Mouse (Mus musculus) thymus, postnatal 0 days (tissue): ENCODE measurements around the gene Akt2. TPM values are rescaled to one million over a fixed set of nuclear protein-coding genes. Genes with fewer than 3 reads are reported as not detected.

Source experiments
- DNase-seq: peaks from one replicate; pipeline ENCODE4 v3.0.0-alpha.2; 2015; ENCODE audit warnings: low spot score
- polyA plus RNA-seq: library from polyadenylated mRNA; unstranded; fragments of >200 nt; fragmentation: Nextera tagmentation; extraction: Ambion mirVana; gene quantifications from 2 replicates; pipeline ENCODE4 v1.2.1, GENCODE M21; 2015

Gene Akt2
- polyA plus RNA-seq, 1 experiment from 2014 or later = 75.3 TPM

- no peak for DNase-seq
These were observed 3.6 kb upstream of the Akt2 start for GRCm38 (mm10) chr7:27587741-27588140.

- DNase-seq = no peak
These were observed 1.3 kb upstream of the Akt2 start for GRCm38 (mm10) chr7:27590088-27590487.

GRCm38 (mm10) chr7:27590566-27591213 lies 662 bp upstream of the Akt2 start:
- no peak for DNase-seq

GRCm38 (mm10) chr7:27592217-27592929 lies 1.0 kb downstream of the Akt2 start:
- DNase-seq = peak; percentile 82

- DNase-seq = no peak
These were observed 1.7 kb downstream of the Akt2 start for GRCm38 (mm10) chr7:27592934-27593645.

- DNase-seq = no peak
These were observed 5.5 kb downstream of the Akt2 start for GRCm38 (mm10) chr7:27596586-27597503.

- DNase-seq = no peak
These were observed 6.7 kb downstream of the Akt2 start for GRCm38 (mm10) chr7:27598053-27598452.

- DNase-seq = no peak
These were observed 10.3 kb downstream of the Akt2 start for GRCm38 (mm10) chr7:27601628-27602027.

- no peak for DNase-seq
These were observed 10.8 kb downstream of the Akt2 start for GRCm38 (mm10) chr7:27602161-27602560.

GRCm38 (mm10) chr7:27602835-27603234 lies 11.5 kb downstream of the Akt2 start:
- DNase-seq = no peak

GRCm38 (mm10) chr7:27604661-27605348 lies 13.5 kb downstream of the Akt2 start:
- DNase-seq = no peak

GRCm38 (mm10) chr7:27605499-27606285 lies 14.3 kb downstream of the Akt2 start:
- DNase-seq = no peak

- DNase-seq = no peak
These were observed 15.3 kb downstream of the Akt2 start for GRCm38 (mm10) chr7:27606481-27607254.

- DNase-seq = no peak
These were observed 16.2 kb downstream of the Akt2 start for GRCm38 (mm10) chr7:27607580-27607979.

- no peak for DNase-seq
These were observed 16.8 kb downstream of the Akt2 start for GRCm38 (mm10) chr7:27608130-27608529.

- no peak for DNase-seq
These were observed 17.9 kb downstream of the Akt2 start for GRCm38 (mm10) chr7:27609285-27609684.

GRCm38 (mm10) chr7:27609688-27610087 lies 18.3 kb downstream of the Akt2 start:
- peak; percentile 34 for DNase-seq

- DNase-seq = no peak
These were observed 19.0 kb downstream of the Akt2 start for GRCm38 (mm10) chr7:27610370-27610769.

- DNase-seq = no peak
These were observed 19.5 kb downstream of the Akt2 start for GRCm38 (mm10) chr7:27610871-27611270.
